Mouse (Mus musculus): ENCODE data around the gene B4galt5. TPM values are rescaled to one million over a fixed set of nuclear protein-coding genes. Genes with fewer than 3 reads are reported as not detected.
"Not testable (repeated sequence)": the region's sequence is repeated elsewhere in the genome, so short reads cannot be mapped to it uniquely, and the experiment has no call there.

Gene B4galt5
- polyA plus RNA-seq (2016; fragmentation: Nextera tagmentation; extraction: Ambion mirVana), result 11.4 and 13.6 TPM in 2 replicates

GRCm38 (mm10) chr2:167348376-167349282 lies at the start of gene B4galt5:
B4galt5 (minus strand) TSS chr2:167349183.
- Histone ChIP-seq H3K27me3 (ENCODE audit: insufficient read depth, poor library complexity, severe bottlenecking) (peaks cover 17% of the 10 kb centered on the region; the same call in 1 of the 2 replicates), H3K4me3 (peak within 1 kb of the TSS; percentile 89), H3K36me3 (0 out of 2 replicates have a peak, but pooled peaks cover 4% of the 10 kb centered on the region), H3K27ac (peak within 1 kb of the TSS; percentile 97), H3K4me1 (peaks cover 77% of the 10 kb centered on the region), H3K9me3 (no peaks in the 10 kb centered on the region)
- peak; percentile 79 for DNase-seq (ENCODE audit: low spot score)
- WGBS, result 4% methylated on average over 95 of the region's 111 CpGs

- H3K27me3 ChIP-seq (ENCODE audit: insufficient read depth, poor library complexity, severe bottlenecking); H3K4me1 ChIP-seq; H3K9me3 ChIP-seq; H3K36me3 ChIP-seq; DNase-seq (ENCODE audit: low spot score); H3K4me3 ChIP-seq; H3K27ac ChIP-seq: not testable (repeated sequence)
- WGBS, result 93% methylated on average over 9 of the region's 9 CpGs
Measured at GRCm38 (mm10) chr2:167396420-167396819, 47.4 kb upstream of the B4galt5 start.

GRCm38 (mm10) chr2:167394426-167394825 lies 45.4 kb upstream of the B4galt5 start:
- Histone ChIP-seq H3K4me1 (0 out of 2 replicates have a peak, but pooled peaks cover under 1% of the 10 kb centered on the region), H3K27me3 (ENCODE audit: insufficient read depth, poor library complexity, severe bottlenecking) (no peaks in the 10 kb centered on the region), H3K27ac (no peak overlapping the region), H3K9me3 (no peaks in the 10 kb centered on the region), H3K4me3 (no peak overlapping the region), H3K36me3 (no peaks in the 10 kb centered on the region)
- WGBS, result 61% methylated on average over 7 of the region's 7 CpGs
- no peak for DNase-seq (ENCODE audit: low spot score)

- no peak for DNase-seq (ENCODE audit: low spot score)
- H3K27me3 ChIP-seq (ENCODE audit: insufficient read depth, poor library complexity, severe bottlenecking), result no peaks in the 10 kb centered on the region
- no peaks in the 10 kb centered on the region for H3K9me3 ChIP-seq
- H3K4me3 ChIP-seq, result no peak overlapping the region
- no peak overlapping the region for H3K27ac ChIP-seq
- WGBS, result 69% methylated on average over 6 of the region's 6 CpGs
- peaks cover 7% of the 10 kb centered on the region for H3K4me1 ChIP-seq
- no peaks in the 10 kb centered on the region for H3K36me3 ChIP-seq
Measured at GRCm38 (mm10) chr2:167386998-167387397, 38.0 kb upstream of the B4galt5 start.

- 82% methylated on average over 4 of the region's 4 CpGs for WGBS
- Histone ChIP-seq H3K4me3 (no peak overlapping the region), H3K36me3 (no peaks in the 10 kb centered on the region), H3K27me3 (ENCODE audit: insufficient read depth, poor library complexity, severe bottlenecking) (no peaks in the 10 kb centered on the region), H3K4me1 (peaks cover 7% of the 10 kb centered on the region), H3K9me3 (no peaks in the 10 kb centered on the region), H3K27ac (no peak overlapping the region)
- DNase-seq (ENCODE audit: low spot score), result no peak
Measured at GRCm38 (mm10) chr2:167386456-167386855, 37.5 kb upstream of the B4galt5 start.

GRCm38 (mm10) chr2:167383666-167384083 lies 34.7 kb upstream of the B4galt5 start:
- Histone ChIP-seq H3K4me1 (peaks cover 13% of the 10 kb centered on the region), H3K4me3 (no peak overlapping the region), H3K27me3 (ENCODE audit: insufficient read depth, poor library complexity, severe bottlenecking) (no peaks in the 10 kb centered on the region), H3K9me3 (no peaks in the 10 kb centered on the region), H3K27ac (no peak overlapping the region), H3K36me3 (no peaks in the 10 kb centered on the region)
- DNase-seq (ENCODE audit: low spot score), result no peak
- 51% methylated on average over 13 of the region's 13 CpGs for WGBS

GRCm38 (mm10) chr2:167382389-167382788 lies 33.4 kb upstream of the B4galt5 start:
- WGBS, result 83% methylated on average over 7 of the region's 7 CpGs

GRCm38 (mm10) chr2:167381596-167381995 lies 32.6 kb upstream of the B4galt5 start:
- DNase-seq (ENCODE audit: low spot score), result no peak
- Histone ChIP-seq H3K36me3 (no peaks in the 10 kb centered on the region), H3K4me1 (peaks cover 26% of the 10 kb centered on the region), H3K9me3 (no peaks in the 10 kb centered on the region), H3K27me3 (ENCODE audit: insufficient read depth, poor library complexity, severe bottlenecking) (no peaks in the 10 kb centered on the region), H3K4me3 (no peak overlapping the region), H3K27ac (no peak overlapping the region)
- WGBS, result 70% methylated on average over 7 of the region's 7 CpGs

More at GRCm38 (mm10) chr2:167382389-167382788, 33.4 kb upstream of the B4galt5 start:
- H3K4me3 ChIP-seq, result no peak overlapping the region
- no peak overlapping the region for H3K27ac ChIP-seq
- no peak for DNase-seq (ENCODE audit: low spot score)
- H3K36me3 ChIP-seq, result no peaks in the 10 kb centered on the region
- H3K4me1 ChIP-seq, result peaks cover 22% of the 10 kb centered on the region
- H3K27me3 ChIP-seq (ENCODE audit: insufficient read depth, poor library complexity, severe bottlenecking), result no peaks in the 10 kb centered on the region
- no peaks in the 10 kb centered on the region for H3K9me3 ChIP-seq

- Histone ChIP-seq H3K27me3 (ENCODE audit: insufficient read depth, poor library complexity, severe bottlenecking) (no peaks in the 10 kb centered on the region), H3K4me3 (no peak overlapping the region), H3K9me3 (no peaks in the 10 kb centered on the region), H3K27ac (no peak overlapping the region), H3K36me3 (no peaks in the 10 kb centered on the region), H3K4me1 (peaks cover 33% of the 10 kb centered on the region)
- DNase-seq (ENCODE audit: low spot score), result no peak
- 63% methylated on average over 7 of the region's 7 CpGs for WGBS
Measured at GRCm38 (mm10) chr2:167380615-167381285, 31.8 kb upstream of the B4galt5 start.

GRCm38 (mm10) chr2:167378972-167379371 lies 30.0 kb upstream of the B4galt5 start:
- no peaks in the 10 kb centered on the region for H3K9me3 ChIP-seq
- no peak for DNase-seq (ENCODE audit: low spot score)
- no peaks in the 10 kb centered on the region for H3K36me3 ChIP-seq
- H3K4me3 ChIP-seq, result no peak overlapping the region
- peaks cover 33% of the 10 kb centered on the region for H3K4me1 ChIP-seq
- H3K27ac ChIP-seq, result no peak overlapping the region
- no peaks in the 10 kb centered on the region for H3K27me3 ChIP-seq (ENCODE audit: insufficient read depth, poor library complexity, severe bottlenecking)
- WGBS, result 29% methylated on average over 4 of the region's 4 CpGs

- H3K27me3 ChIP-seq (ENCODE audit: insufficient read depth, poor library complexity, severe bottlenecking), result no peaks in the 10 kb centered on the region
- DNase-seq (ENCODE audit: low spot score), result no peak
- no peaks in the 10 kb centered on the region for H3K9me3 ChIP-seq
- H3K4me3 ChIP-seq, result no peak overlapping the region
- H3K27ac ChIP-seq, result peak overlapping the region; percentile 2; the same call in 1 of the 2 replicates
- H3K36me3 ChIP-seq, result no peaks in the 10 kb centered on the region
- H3K4me1 ChIP-seq, result peaks cover 29% of the 10 kb centered on the region
- WGBS, result 54% methylated on average over 3 of the region's 3 CpGs
Measured at GRCm38 (mm10) chr2:167377697-167378096, 28.7 kb upstream of the B4galt5 start.

GRCm38 (mm10) chr2:167376160-167376564 lies 27.2 kb upstream of the B4galt5 start:
- peaks cover 29% of the 10 kb centered on the region for H3K4me1 ChIP-seq
- no peaks in the 10 kb centered on the region for H3K36me3 ChIP-seq
- no peaks in the 10 kb centered on the region for H3K9me3 ChIP-seq
- H3K27ac ChIP-seq, result peak overlapping the region; percentile 69
- DNase-seq (ENCODE audit: low spot score), result peak; percentile 90
- no peak overlapping the region for H3K4me3 ChIP-seq
- 53% methylated on average over 8 of the region's 8 CpGs for WGBS
- no peaks in the 10 kb centered on the region for H3K27me3 ChIP-seq (ENCODE audit: insufficient read depth, poor library complexity, severe bottlenecking)

GRCm38 (mm10) chr2:167375688-167376087 lies 26.7 kb upstream of the B4galt5 start:
- Histone ChIP-seq H3K4me3 (no peak overlapping the region), H3K4me1 (peaks cover 29% of the 10 kb centered on the region), H3K9me3 (no peaks in the 10 kb centered on the region), H3K27ac (peak overlapping the region; percentile 69), H3K36me3 (no peaks in the 10 kb centered on the region), H3K27me3 (ENCODE audit: insufficient read depth, poor library complexity, severe bottlenecking) (no peaks in the 10 kb centered on the region)
- DNase-seq (ENCODE audit: low spot score), result no peak
- WGBS, result 92% methylated on average over 5 of the region's 5 CpGs

Measured in heart, embryonic 10.5 days (tissue).